Mouse (Mus musculus): ENCODE data around the gene Gm20388. TPM values are rescaled to one million over a fixed set of nuclear protein-coding genes. Genes with fewer than 3 reads are reported as not detected.
"Not testable (repeated sequence)": the region's sequence is repeated elsewhere in the genome, so short reads cannot be mapped to it uniquely, and the experiment has no call there.

The Gm20388 gene
- polyA plus RNA-seq, 1 experiment from 2014 or later = 1.7 TPM

DNA sequence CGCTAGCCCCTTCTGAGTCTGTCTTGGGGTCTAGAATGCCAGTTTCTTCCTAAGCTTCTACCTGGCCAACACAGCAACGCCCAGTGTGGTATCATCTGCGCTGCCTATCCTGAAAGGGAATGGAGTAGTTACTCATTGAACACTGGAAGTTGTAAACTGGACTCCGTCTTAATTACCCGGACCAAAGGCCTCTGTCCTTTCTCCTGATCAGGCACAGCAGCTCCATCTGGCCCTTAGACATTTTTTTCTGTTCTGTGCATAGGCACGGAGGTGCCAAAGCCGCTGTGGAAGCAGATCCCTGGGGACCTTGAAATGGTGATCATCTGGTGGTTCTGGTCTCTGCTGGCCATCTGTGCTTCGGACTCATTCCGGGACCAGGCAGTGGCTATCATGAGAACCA is 3283.1 kb downstream of the Gm20388 start:
- Histone ChIP-seq H3K36me3 (no peaks in the 10 kb centered on the region), H3K9me3 (no peaks in the 10 kb centered on the region), H3K4me1 (replicated peaks) (peaks cover 13% of the 10 kb centered on the region), H3K27ac (no peak overlapping the region), H3K27me3 (ENCODE audit: insufficient read depth, poor library complexity, severe bottlenecking) (0 out of 2 replicates have a peak, but pooled peaks cover 3% of the 10 kb centered on the region), H3K4me3 (no peak overlapping the region)
- no peak for DNase-seq (ENCODE audit: low spot score)
- WGBS = 89% methylated on average over 9 of the region's 9 CpGs

DNA sequence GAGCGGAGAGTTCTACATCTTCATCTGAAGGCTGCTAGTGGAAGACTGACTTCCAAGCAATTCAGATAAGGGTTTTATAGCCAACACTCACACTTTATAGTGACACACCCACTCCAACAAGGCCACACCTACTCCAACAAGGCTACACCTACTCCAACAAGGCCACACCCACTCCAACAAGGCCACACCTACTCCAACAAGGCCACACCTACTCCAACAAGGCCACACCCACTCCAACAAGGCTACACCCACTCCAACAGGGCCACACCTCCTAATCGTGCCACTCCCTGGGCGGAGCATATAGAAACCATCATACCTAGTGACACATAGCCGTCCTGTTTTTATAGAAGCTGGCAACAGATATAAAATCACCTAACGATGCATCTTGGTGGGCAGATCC is 3286.4 kb downstream of the Gm20388 start:
- 77% methylated on average over 5 of the region's 5 CpGs for WGBS
- H3K4me1 ChIP-seq (replicated peaks); H3K9me3 ChIP-seq; H3K27ac ChIP-seq; DNase-seq (ENCODE audit: low spot score); H3K4me3 ChIP-seq; H3K36me3 ChIP-seq: not testable (repeated sequence)
- H3K27me3 ChIP-seq (ENCODE audit: insufficient read depth, poor library complexity, severe bottlenecking) = 0 out of 2 replicates have a peak, but pooled peaks cover 11% of the 10 kb centered on the region

DNA sequence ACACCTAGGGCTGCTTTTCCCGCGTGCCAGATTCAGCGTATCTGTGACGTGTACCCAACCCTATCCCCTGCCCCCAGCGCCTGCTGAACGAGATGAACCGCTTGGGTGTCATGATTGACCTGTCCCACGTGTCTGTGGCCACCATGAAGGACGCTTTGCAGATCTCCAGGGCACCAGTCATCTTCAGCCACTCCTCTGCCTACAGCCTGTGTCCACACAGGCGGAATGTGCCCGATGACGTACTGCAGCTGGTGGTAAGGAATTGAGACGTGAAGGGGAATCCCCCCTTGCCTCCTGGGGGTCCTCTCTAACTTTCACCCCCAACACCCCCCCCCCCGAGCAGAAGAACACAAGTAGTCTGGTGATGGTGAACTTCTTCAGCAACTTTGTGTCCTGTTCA is 3289.2 kb downstream of the Gm20388 start:
- DNase-seq (ENCODE audit: low spot score) = no peak
- Histone ChIP-seq H3K27ac (no peak overlapping the region), H3K9me3 (no peaks in the 10 kb centered on the region), H3K27me3 (ENCODE audit: insufficient read depth, poor library complexity, severe bottlenecking) (0 out of 2 replicates have a peak, but pooled peaks cover 8% of the 10 kb centered on the region), H3K4me1 (replicated peaks) (0 out of 2 replicates have a peak, but pooled peaks cover 4% of the 10 kb centered on the region), H3K36me3 (peaks cover 12% of the 10 kb centered on the region), H3K4me3 (no peak overlapping the region)
- 81% methylated on average over 14 of the region's 14 CpGs for WGBS

DNA sequence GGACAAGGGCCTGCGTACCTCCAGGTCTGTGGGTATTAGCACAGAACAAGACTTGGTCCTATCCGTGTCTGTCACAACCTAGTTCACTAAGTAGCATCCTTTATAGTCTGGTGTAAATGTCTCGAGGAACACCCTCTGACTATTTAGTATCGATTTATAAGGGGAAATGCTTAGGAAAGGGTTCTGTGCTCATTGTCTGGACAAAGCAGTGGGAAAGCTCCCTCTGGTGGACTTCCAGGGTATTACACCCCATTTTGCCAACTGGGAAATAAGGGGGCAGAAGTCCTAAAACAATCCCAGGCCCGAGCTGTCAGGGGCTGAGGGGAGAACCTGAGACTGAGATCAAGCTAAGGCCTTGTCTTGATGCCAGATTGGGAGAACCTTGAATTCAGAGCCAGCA is 3291.6 kb downstream of the Gm20388 start:
- peak overlapping the region; percentile 59 for H3K27ac ChIP-seq
- H3K36me3 ChIP-seq = peaks cover 34% of the 10 kb centered on the region
- 38% methylated on average over 5 of the region's 5 CpGs for WGBS
- H3K4me1 ChIP-seq (replicated peaks) = 0 out of 2 replicates have a peak, but pooled peaks cover 4% of the 10 kb centered on the region
- peak; percentile 83 for DNase-seq (ENCODE audit: low spot score)
- no peaks in the 10 kb centered on the region for H3K9me3 ChIP-seq
- 0 out of 2 replicates have a peak, but pooled peaks cover 8% of the 10 kb centered on the region for H3K27me3 ChIP-seq (ENCODE audit: insufficient read depth, poor library complexity, severe bottlenecking)
- no peak overlapping the region for H3K4me3 ChIP-seq

DNA sequence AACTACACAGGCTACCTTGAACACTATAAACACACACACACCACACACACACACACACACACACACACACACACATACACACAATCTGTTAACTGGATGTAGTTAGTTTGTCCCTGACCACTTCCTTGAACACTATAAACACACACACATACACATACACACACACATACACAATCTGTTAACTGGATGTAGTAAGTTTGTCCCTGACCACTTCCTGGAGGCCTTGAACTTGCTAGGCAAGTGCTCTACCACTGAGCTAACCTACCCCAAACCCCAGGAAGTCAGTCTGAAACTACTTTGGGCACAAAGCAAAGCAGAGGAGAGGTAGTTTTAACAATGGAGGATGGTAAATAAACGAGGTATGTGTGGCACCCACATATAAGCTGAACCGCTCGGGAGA is 3292.9 kb downstream of the Gm20388 start:
- H3K9me3 ChIP-seq = no peaks in the 10 kb centered on the region
- WGBS = 90% methylated on average over 3 of the region's 3 CpGs

DNA sequence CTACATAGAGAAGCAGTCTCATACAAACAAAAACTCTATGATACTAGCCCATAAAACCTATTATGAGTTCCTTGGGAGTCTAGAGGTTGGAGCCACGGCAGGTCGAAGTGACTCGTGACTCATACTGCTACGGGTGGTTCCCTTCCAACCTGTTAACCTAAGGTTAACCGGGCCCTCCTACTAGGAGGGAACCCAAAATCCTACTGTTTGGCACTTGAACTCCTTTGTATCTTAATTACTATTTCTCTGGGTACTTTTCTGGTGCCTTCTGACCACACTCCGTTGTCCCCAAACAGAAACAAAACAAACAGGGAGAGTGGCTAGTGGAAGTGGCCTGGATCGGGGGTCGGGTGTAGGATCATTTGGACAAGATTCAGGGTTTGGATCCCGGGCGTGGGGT is 3301.2 kb downstream of the Gm20388 start:
- no peak for DNase-seq (ENCODE audit: low spot score)
- H3K27ac ChIP-seq = peak overlapping the region; percentile 90
- peaks cover 32% of the 10 kb centered on the region for H3K4me1 ChIP-seq (replicated peaks)
- peaks cover 44% of the 10 kb centered on the region for H3K36me3 ChIP-seq
- H3K4me3 ChIP-seq = peak overlapping the region; percentile 90
- 56% methylated on average over 10 of the region's 10 CpGs for WGBS
- H3K27me3 ChIP-seq (ENCODE audit: insufficient read depth, poor library complexity, severe bottlenecking) = no peaks in the 10 kb centered on the region
- H3K9me3 ChIP-seq = no peaks in the 10 kb centered on the region

More for the DNA sequence above, 3292.9 kb downstream of the Gm20388 start:
- DNase-seq (ENCODE audit: low spot score) = no peak
- no peak overlapping the region for H3K27ac ChIP-seq
- peaks cover 46% of the 10 kb centered on the region for H3K36me3 ChIP-seq
- H3K27me3 ChIP-seq (ENCODE audit: insufficient read depth, poor library complexity, severe bottlenecking) = 0 out of 2 replicates have a peak, but pooled peaks cover 8% of the 10 kb centered on the region
- 0 out of 2 replicates have a peak, but pooled peaks cover 4% of the 10 kb centered on the region for H3K4me1 ChIP-seq (replicated peaks)
- H3K4me3 ChIP-seq = no peak overlapping the region

DNA sequence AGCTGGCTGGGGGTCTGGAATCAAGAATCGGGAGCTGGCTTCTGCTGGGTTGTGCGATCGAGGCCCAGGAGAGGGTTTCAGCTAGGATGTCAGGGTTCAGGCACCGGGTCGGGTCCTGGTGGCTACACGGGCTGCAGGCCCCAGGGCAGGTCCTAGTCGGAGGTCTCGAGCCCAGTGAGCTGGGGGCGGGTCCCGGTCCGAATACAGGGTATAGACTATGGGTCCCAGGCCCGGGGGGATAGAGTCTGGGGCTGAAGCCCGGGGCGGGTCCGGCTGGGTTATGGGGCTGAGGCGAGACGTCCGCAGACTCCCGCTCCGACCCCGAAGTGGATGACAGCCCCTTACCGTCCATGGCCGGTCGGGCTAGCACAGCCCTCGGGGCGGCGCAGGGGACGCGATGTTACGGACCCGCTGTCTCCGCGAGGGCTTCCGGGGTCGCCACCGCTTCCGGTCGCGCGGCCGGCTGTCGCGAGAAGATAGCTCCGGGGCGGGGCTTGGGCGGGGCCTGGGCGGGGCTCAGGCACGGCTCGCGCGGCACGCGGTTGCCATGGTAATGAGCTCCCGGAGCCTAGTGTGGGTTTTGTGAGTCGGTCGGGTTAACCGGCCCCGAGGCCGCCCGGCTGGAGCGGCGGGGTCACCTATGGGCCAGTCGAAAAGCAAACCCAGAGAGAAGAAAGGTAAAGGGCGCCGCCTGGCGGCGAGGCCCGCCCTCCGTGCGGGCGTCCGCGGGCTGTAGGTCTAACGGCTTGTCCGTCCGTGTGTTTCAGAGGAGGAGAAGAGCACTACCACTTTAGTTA is 3301.9 kb downstream of the Gm20388 start, which contains the start of the genes Chmp1a and Spata33:
TSS of gene Chmp1a (minus strand) at position 443 of the 797 bp plus-strand sequence.
TSS of gene Spata33 (plus strand) at position 512 of the 797 bp plus-strand sequence.
- peak; percentile 98 for DNase-seq (ENCODE audit: low spot score)
- peak within 1 kb of the TSS; percentile 90 for H3K4me3 ChIP-seq
- H3K27ac ChIP-seq = peak within 1 kb of the TSS; percentile 90
- H3K9me3 ChIP-seq = no peaks in the 10 kb centered on the region
- H3K27me3 ChIP-seq (ENCODE audit: insufficient read depth, poor library complexity, severe bottlenecking) = no peaks in the 10 kb centered on the region
- WGBS = 1% methylated on average over 76 of the region's 76 CpGs
- peaks cover 37% of the 10 kb centered on the region for H3K36me3 ChIP-seq
- peaks cover 32% of the 10 kb centered on the region for H3K4me1 ChIP-seq (replicated peaks)

DNA sequence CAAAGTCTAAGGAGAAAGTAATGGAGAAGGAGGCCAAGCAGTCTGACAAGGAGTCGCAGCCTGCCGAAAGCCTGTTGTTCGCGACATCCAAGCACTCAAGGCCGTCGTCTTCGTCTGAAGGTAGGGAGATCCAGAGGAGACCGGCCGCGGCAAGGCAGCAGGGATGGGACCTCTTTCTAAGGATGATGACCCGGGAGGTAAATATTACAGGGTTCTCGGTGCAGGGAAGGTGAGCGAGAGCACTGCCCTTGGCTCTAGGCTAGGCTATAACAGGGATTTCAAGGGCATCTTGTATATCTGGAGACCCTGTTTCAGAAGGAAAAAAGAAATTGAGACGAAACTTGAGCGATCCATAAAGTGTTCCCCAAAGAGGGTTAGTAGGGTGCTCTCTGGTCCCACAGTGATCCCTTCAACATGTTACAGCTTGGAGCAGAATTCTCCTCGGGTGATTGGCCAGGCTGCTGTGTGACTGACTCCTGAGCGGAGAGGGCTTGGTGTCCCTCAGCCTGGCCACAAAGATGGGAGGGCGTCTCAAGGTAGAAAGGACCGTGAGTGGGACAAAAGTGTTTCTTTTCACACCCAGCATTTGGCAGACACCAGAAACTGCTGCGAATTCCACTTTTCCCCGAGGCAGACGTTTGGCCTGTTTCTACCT is 3302.6 kb downstream of the Gm20388 start:
- no peaks in the 10 kb centered on the region for H3K27me3 ChIP-seq (ENCODE audit: insufficient read depth, poor library complexity, severe bottlenecking)
- peak overlapping the region; percentile 90 for H3K4me3 ChIP-seq
- 25% methylated on average over 22 of the region's 22 CpGs for WGBS
- peak overlapping the region; percentile 90 for H3K27ac ChIP-seq
- DNase-seq (ENCODE audit: low spot score) = no peak
- H3K9me3 ChIP-seq = no peaks in the 10 kb centered on the region
- peaks cover 32% of the 10 kb centered on the region for H3K4me1 ChIP-seq (replicated peaks)
- peaks cover 30% of the 10 kb centered on the region for H3K36me3 ChIP-seq

DNA sequence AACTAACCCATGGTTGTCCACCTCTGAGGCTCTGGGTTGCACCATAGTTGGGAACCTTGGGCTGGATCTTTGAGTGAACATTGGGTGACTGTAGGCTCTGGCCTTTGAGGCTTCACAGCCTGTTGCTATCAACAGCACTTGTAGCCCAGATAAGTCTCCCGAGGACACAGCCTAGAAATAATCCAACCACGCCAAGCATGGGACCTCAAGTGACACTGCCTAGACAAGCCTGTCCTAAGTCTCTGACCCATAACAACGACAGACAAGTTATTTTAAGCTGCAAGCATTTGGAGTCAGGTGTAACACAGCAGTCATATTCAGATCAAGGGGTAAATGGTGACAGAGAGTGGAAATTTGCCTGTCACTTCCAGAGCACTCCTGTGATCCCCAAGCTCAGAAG is 3304.8 kb downstream of the Gm20388 start:
- Histone ChIP-seq H3K9me3 (no peaks in the 10 kb centered on the region), H3K4me3 (no peak overlapping the region), H3K27ac (no peak overlapping the region), H3K36me3 (0 out of 2 replicates have a peak, but pooled peaks cover 9% of the 10 kb centered on the region), H3K27me3 (ENCODE audit: insufficient read depth, poor library complexity, severe bottlenecking) (no peaks in the 10 kb centered on the region), H3K4me1 (replicated peaks) (peaks cover 32% of the 10 kb centered on the region)
- DNase-seq (ENCODE audit: low spot score) = no peak
- 82% methylated on average over 3 of the region's 3 CpGs for WGBS

DNA sequence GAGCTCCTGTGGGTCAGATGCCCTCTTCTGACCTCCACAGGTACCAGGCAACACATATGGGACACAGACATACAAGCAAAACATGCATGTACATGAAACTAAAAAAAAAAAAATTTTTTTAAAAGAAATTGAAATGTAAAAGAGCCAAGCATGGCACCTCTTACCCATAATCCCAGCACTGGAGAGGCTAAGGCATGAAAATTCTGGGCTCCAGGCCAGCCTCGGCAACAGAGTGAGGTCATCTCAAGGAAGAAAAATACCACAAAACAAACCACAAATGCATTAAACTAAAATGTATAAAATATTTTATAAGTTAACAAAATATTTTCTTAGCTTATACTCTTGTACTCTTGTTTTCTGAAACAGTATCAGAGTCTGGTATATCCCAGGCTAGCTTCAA is 3310.3 kb downstream of the Gm20388 start:
- H3K4me3 ChIP-seq = no peak overlapping the region
- 88% methylated on average over 1 of the region's 1 CpGs for WGBS
- H3K27me3 ChIP-seq (ENCODE audit: insufficient read depth, poor library complexity, severe bottlenecking) = no peaks in the 10 kb centered on the region
- no peak overlapping the region for H3K27ac ChIP-seq
- peaks cover 20% of the 10 kb centered on the region for H3K4me1 ChIP-seq (replicated peaks)
- DNase-seq (ENCODE audit: low spot score) = no peak
- H3K36me3 ChIP-seq = no peaks in the 10 kb centered on the region
- no peaks in the 10 kb centered on the region for H3K9me3 ChIP-seq

DNA sequence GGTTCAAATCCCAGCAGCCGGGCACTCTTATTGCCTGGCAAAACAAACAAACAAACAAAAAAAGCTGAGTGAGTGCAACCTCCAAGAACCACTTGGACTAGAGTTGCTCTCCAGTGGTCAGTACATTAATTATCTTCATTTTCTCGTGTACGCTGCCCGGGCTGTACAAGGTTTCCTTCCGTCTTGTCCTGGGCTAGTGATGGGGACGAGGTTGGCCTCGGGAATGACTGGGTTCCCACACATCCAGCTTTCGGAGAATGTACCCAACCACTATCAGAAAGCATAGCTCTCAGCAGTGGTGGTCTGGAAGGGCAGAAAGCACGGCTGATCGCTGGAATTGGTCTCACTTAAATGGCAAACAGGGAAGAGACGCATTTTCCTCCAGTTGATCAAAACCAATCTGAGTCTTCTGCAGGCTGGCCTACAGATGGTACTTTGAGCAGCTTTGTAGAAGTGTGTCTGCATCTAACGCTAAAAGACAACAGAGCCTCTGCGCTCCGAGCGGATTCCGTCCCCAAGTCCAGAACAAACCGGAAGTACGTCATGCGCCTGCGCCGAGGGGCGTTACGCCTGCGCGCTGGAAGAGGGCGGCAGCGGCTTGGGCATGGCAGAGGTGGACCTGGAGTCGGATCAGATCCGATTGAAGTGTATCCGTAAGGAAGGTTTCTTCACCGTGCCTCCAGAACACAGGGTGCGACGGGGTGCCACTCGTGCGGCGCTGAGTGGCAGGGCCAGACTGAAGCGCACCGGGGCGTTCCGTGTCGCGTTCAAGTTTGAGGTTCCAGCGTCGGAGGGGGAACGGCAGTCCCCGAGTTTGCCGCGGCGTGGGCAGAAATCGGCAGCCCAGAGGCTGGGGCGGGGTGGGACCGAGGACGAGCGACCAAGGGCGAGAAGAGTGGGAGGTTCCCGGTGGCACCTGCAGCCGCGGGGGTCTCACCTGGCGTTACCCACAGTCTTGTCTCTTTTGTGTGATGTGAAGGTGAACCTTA is 3313.9 kb downstream of the Gm20388 start, which contains the start of gene Cdk10:
TSS of gene Cdk10 (plus strand) at position 565 of the 989 bp plus-strand sequence.
- Histone ChIP-seq H3K36me3 (peaks cover 35% of the 10 kb centered on the region), H3K27ac (peak within 1 kb of the TSS; percentile 89), H3K27me3 (ENCODE audit: insufficient read depth, poor library complexity, severe bottlenecking) (no peaks in the 10 kb centered on the region), H3K4me1 (replicated peaks) (peaks cover 20% of the 10 kb centered on the region), H3K4me3 (peak within 1 kb of the TSS; percentile 96), H3K9me3 (no peaks in the 10 kb centered on the region)
- DNase-seq (ENCODE audit: low spot score) = peak; percentile 92
- 4% methylated on average over 59 of the region's 59 CpGs for WGBS

DNA sequence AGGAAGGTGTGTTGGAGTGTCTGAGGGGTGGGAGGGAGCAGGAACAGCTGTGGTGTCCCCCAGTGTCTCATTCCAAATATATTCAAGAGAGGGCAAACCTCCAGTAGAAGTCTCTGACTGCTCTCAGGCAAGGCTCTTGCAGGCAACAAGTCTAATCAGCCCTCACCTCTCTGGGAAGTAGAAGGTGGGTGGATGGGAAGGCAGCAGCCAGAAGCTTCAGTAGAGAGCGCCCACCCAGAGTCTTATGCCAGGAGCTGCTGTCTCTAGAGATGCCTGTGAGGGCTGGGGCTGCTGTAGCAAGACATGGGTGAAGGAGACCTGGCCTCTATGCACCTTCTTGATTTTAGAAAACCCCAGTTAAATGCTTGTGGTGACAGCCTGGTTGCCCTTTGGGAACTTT is 3317.8 kb downstream of the Gm20388 start:
- no peaks in the 10 kb centered on the region for H3K9me3 ChIP-seq
- no peak overlapping the region for H3K27ac ChIP-seq
- H3K36me3 ChIP-seq = peaks cover 49% of the 10 kb centered on the region
- H3K4me3 ChIP-seq = no peak overlapping the region
- no peak for DNase-seq (ENCODE audit: low spot score)
- peaks cover 35% of the 10 kb centered on the region for H3K4me1 ChIP-seq (replicated peaks)
- 100% methylated on average over 1 of the region's 1 CpGs for WGBS
- peaks cover 4% of the 10 kb centered on the region for H3K27me3 ChIP-seq (ENCODE audit: insufficient read depth, poor library complexity, severe bottlenecking)

All from hindbrain, embryonic 10.5 days (tissue).